9 mouse cellular contexts compared by ENCODE assay signal in genomic region chr9:121822585-121822991, GRCm38 (mm10). TPM values are rescaled to one million over a fixed set of nuclear protein-coding genes. Genes with fewer than 3 reads are reported as not detected.
DNase-seq lines count a peak whose midpoint lies in the region; ATAC-seq and TF ChIP-seq lines count a peak whose summit lies in the region.
"Had no signal": no experiment of that assay in that cellular context is flagged by ENCODE, and none has a peak within 500 bp of the region (broad histone marks: within the 10 kb centered on the region; RNA-seq: fewer than 3 reads in every experiment).

No protein-coding gene starts in this region.

- no peak overlapping the region for H3K9ac ChIP-seq in intestine, embryonic 16.5 days (ENCODE audit: low read depth, low read length)
- no peak overlapping the region for H3K9ac ChIP-seq in intestine, postnatal 0 days (ENCODE audit: low read depth, low read length)
- H3K9ac ChIP-seq in hindbrain, embryonic 13.5 days = no peak overlapping the region
- no peak overlapping the region for H3K9ac ChIP-seq in midbrain, embryonic 11.5 days (ENCODE audit: low read length)
- H3K9ac ChIP-seq: embryonic facial prominence, embryonic 12.5 days had no signal

- TF ChIP-seq CTCF in intestine, postnatal 0 days (IDR thresholded peaks at IDR 0.05; ENCODE audit: low read depth) = no peak

- no peaks in the 10 kb centered on the region for H3K4me1 ChIP-seq in intestine, embryonic 16.5 days (ENCODE audit: control insufficient read depth, insufficient read depth, low read length)
- no peaks in the 10 kb centered on the region for H3K4me1 ChIP-seq in intestine, postnatal 0 days (replicated peaks; ENCODE audit: control insufficient read depth, insufficient read depth, low read length)
- peaks cover 29% of the 10 kb centered on the region for H3K4me1 ChIP-seq in hindbrain, embryonic 13.5 days (replicated peaks)
- no peaks in the 10 kb centered on the region for H3K4me1 ChIP-seq in midbrain, embryonic 11.5 days (ENCODE audit: control insufficient read depth, insufficient read depth, low read length)
- H3K4me1 ChIP-seq: embryonic facial prominence, embryonic 12.5 days had no signal

- H3K4me2 ChIP-seq in intestine, embryonic 16.5 days (ENCODE audit: low read depth, low read length) = no peak overlapping the region
- H3K4me2 ChIP-seq in intestine, postnatal 0 days (replicated peaks; ENCODE audit: low read depth) = no peak overlapping the region
- H3K4me2 ChIP-seq in hindbrain, embryonic 13.5 days = no peak overlapping the region
- no peak overlapping the region for H3K4me2 ChIP-seq in midbrain, embryonic 11.5 days
- H3K4me2 ChIP-seq: embryonic facial prominence, embryonic 12.5 days had no signal

- H3K36me3 ChIP-seq in intestine, embryonic 16.5 days (ENCODE audit: control insufficient read depth, insufficient read depth, low read length) = no peaks in the 10 kb centered on the region
- no peaks in the 10 kb centered on the region for H3K36me3 ChIP-seq in intestine, postnatal 0 days (ENCODE audit: control insufficient read depth, insufficient read depth)
- no peaks in the 10 kb centered on the region for H3K36me3 ChIP-seq in hindbrain, embryonic 13.5 days
- H3K36me3 ChIP-seq in midbrain, embryonic 11.5 days (ENCODE audit: control insufficient read depth, insufficient read depth, low read length) = no peaks in the 10 kb centered on the region
- H3K36me3 ChIP-seq: embryonic facial prominence, embryonic 12.5 days had no signal

- H3K27me3 ChIP-seq in intestine, embryonic 16.5 days (replicated peaks; ENCODE audit: control insufficient read depth, insufficient read depth, low read length) = no peaks in the 10 kb centered on the region
- H3K27me3 ChIP-seq in intestine, postnatal 0 days (replicated peaks; ENCODE audit: control insufficient read depth, insufficient read depth, low read length) = no peaks in the 10 kb centered on the region
- H3K27me3 ChIP-seq in hindbrain, embryonic 13.5 days = no peaks in the 10 kb centered on the region
- no peaks in the 10 kb centered on the region for H3K27me3 ChIP-seq in midbrain, embryonic 11.5 days (ENCODE audit: control insufficient read depth, insufficient read depth, low read length)
- H3K27me3 ChIP-seq: embryonic facial prominence, embryonic 12.5 days had no signal

- no peak overlapping the region for H3K4me3 ChIP-seq in intestine, embryonic 16.5 days (ENCODE audit: low read length)
- no peak overlapping the region for H3K4me3 ChIP-seq in intestine, postnatal 0 days (ENCODE audit: low read depth, low read length)
- no peak overlapping the region for H3K4me3 ChIP-seq in hindbrain, embryonic 13.5 days
- no peak overlapping the region for H3K4me3 ChIP-seq in midbrain, embryonic 11.5 days (ENCODE audit: low read depth, low read length)
- H3K4me3 ChIP-seq: embryonic facial prominence, embryonic 12.5 days had no signal

- DNase-seq in cerebellum, adult 9-10 months = peak; percentile 56
- peak; percentile 72 for DNase-seq in midbrain, embryonic 11.5 days (ENCODE audit: low spot score, missing footprints)
- DNase-seq in urinary bladder, adult 2 months (ENCODE audit: low spot score) = no peak
- no peak for DNase-seq in frontal cortex, postnatal 25 days (ENCODE audit: low spot score in 2 of 2)
- DNase-seq in natural killer cell, adult 2 months (ENCODE audit: low spot score in 2 of 2) = no peak

- no peak overlapping the region for H3K27ac ChIP-seq in intestine, embryonic 16.5 days (ENCODE audit: low read length)
- no peak overlapping the region for H3K27ac ChIP-seq in intestine, postnatal 0 days (ENCODE audit: low read depth, low read length)
- H3K27ac ChIP-seq in hindbrain, embryonic 13.5 days = peak overlapping the region; percentile 69
- H3K27ac ChIP-seq in midbrain, embryonic 11.5 days (ENCODE audit: low read depth, low read length) = no peak overlapping the region
- H3K27ac ChIP-seq: embryonic facial prominence, embryonic 12.5 days had no signal

- H3K9me3 ChIP-seq in intestine, embryonic 16.5 days (ENCODE audit: control insufficient read depth, low read length) = no peaks in the 10 kb centered on the region
- H3K9me3 ChIP-seq in intestine, postnatal 0 days (ENCODE audit: control insufficient read depth) = no peaks in the 10 kb centered on the region
- no peaks in the 10 kb centered on the region for H3K9me3 ChIP-seq in hindbrain, embryonic 13.5 days
- H3K9me3 ChIP-seq in midbrain, embryonic 11.5 days (ENCODE audit: control insufficient read depth, low read length) = no peaks in the 10 kb centered on the region
- H3K9me3 ChIP-seq: embryonic facial prominence, embryonic 12.5 days had no signal

- 69% methylated on average over 6 of the region's 6 CpGs for WGBS in intestine, embryonic 16.5 days
- WGBS in intestine, postnatal 0 days = 70% methylated on average over 6 of the region's 6 CpGs
- 36% methylated on average over 6 of the region's 6 CpGs for WGBS in hindbrain, embryonic 13.5 days
- WGBS in midbrain, embryonic 11.5 days = 85% methylated on average over 6 of the region's 6 CpGs

- peak; percentile 48 for ATAC-seq in intestine, embryonic 16.5 days
- ATAC-seq in intestine, postnatal 0 days = no peak
- peak; percentile 79 for ATAC-seq in hindbrain, embryonic 13.5 days (ENCODE audit: low FRiP score)
- no peak for ATAC-seq in midbrain, embryonic 11.5 days (ENCODE audit: low FRiP score)

RNA-seq across cellular contexts. Expression of gene Ccdc13, which starts 16.7 kb away (rescaled TPM):
- 0.66 and 0.81 TPM in 2 replicates for polyA plus RNA-seq in intestine, embryonic 16.5 days (2015; fragmentation: Nextera tagmentation; extraction: Ambion mirVana)
- polyA plus RNA-seq in intestine, postnatal 0 days (2015; fragmentation: Nextera tagmentation; extraction: Ambion mirVana) = 0.14 and 0.31 TPM in 2 replicates
- polyA plus RNA-seq in hindbrain, embryonic 13.5 days (2015; fragmentation: Nextera tagmentation; extraction: Ambion mirVana) = 3.2 and 3.7 TPM in 2 replicates
- 1.5 and 2.0 TPM in 2 replicates for polyA plus RNA-seq in midbrain, embryonic 11.5 days (2014; fragmentation: Nextera tagmentation; extraction: Ambion mirVana)
- 0.62 and 1.3 TPM in 2 replicates for polyA plus RNA-seq in urinary bladder, adult 2 months (2012; rRNA removed)

RNA-seq across cellular contexts. Expression of gene Hhatl, which starts 30.3 kb away (rescaled TPM):
- 1.2 and 2.1 TPM in 2 replicates for polyA plus RNA-seq in intestine, embryonic 16.5 days (2015; fragmentation: Nextera tagmentation; extraction: Ambion mirVana)
- polyA plus RNA-seq in intestine, postnatal 0 days (2015; fragmentation: Nextera tagmentation; extraction: Ambion mirVana) = 1.3 and 1.6 TPM in 2 replicates
- polyA plus RNA-seq in hindbrain, embryonic 13.5 days (2015; fragmentation: Nextera tagmentation; extraction: Ambion mirVana) = not detected in 2 replicates
- not detected in 2 replicates for polyA plus RNA-seq in midbrain, embryonic 11.5 days (2014; fragmentation: Nextera tagmentation; extraction: Ambion mirVana)
- polyA plus RNA-seq in urinary bladder, adult 2 months (2012; rRNA removed) = 1.9 and 3.0 TPM in 2 replicates

RNA-seq across cellular contexts. Expression of gene Higd1a, which starts 35.6 kb away (rescaled TPM):
- polyA plus RNA-seq in intestine, embryonic 16.5 days (2015; fragmentation: Nextera tagmentation; extraction: Ambion mirVana) = 149 and 162 TPM in 2 replicates
- polyA plus RNA-seq in intestine, postnatal 0 days (2015; fragmentation: Nextera tagmentation; extraction: Ambion mirVana) = 162 and 186 TPM in 2 replicates
- polyA plus RNA-seq in hindbrain, embryonic 13.5 days (2015; fragmentation: Nextera tagmentation; extraction: Ambion mirVana) = 144 and 145 TPM in 2 replicates
- 159 and 170 TPM in 2 replicates for polyA plus RNA-seq in midbrain, embryonic 11.5 days (2014; fragmentation: Nextera tagmentation; extraction: Ambion mirVana)
- 55.1 and 55.2 TPM in 2 replicates for polyA plus RNA-seq in urinary bladder, adult 2 months (2012; rRNA removed)

RNA-seq across cellular contexts. Expression of gene Klhl40, which starts 45.2 kb away (rescaled TPM):
- polyA plus RNA-seq in intestine, embryonic 16.5 days (2015; fragmentation: Nextera tagmentation; extraction: Ambion mirVana) = 0.27 and 0.32 TPM in 2 replicates
- 0.33 and 0.43 TPM in 2 replicates for polyA plus RNA-seq in intestine, postnatal 0 days (2015; fragmentation: Nextera tagmentation; extraction: Ambion mirVana)
- polyA plus RNA-seq in hindbrain, embryonic 13.5 days (2015; fragmentation: Nextera tagmentation; extraction: Ambion mirVana) = 1.2 and 1.3 TPM in 2 replicates
- polyA plus RNA-seq in midbrain, embryonic 11.5 days (2014; fragmentation: Nextera tagmentation; extraction: Ambion mirVana) = 0.11 and 0.16 TPM in 2 replicates
- 0.07 and 0.10 TPM in 2 replicates for polyA plus RNA-seq in urinary bladder, adult 2 months (2012; rRNA removed)

Comparison
In these comparisons a context has a peak if more than half of its experiments do, and no peak if none do; other contexts are left out.
1. ATAC-seq: peak in intestine, embryonic 16.5 days (single experiment) and hindbrain, embryonic 13.5 days (single experiment); none in intestine, postnatal 0 days (single experiment) and midbrain, embryonic 11.5 days (single experiment).
2. DNase-seq: peak in cerebellum, adult 9-10 months (single experiment) and midbrain, embryonic 11.5 days (single experiment); none in urinary bladder, adult 2 months (single experiment), frontal cortex, postnatal 25 days (0 of 2) and natural killer cell, adult 2 months (0 of 2).